Mouse (Mus musculus) heart, adult 11 months (tissue): ENCODE data around the gene Sp110.
"Not testable (repeated sequence)": the region's sequence is repeated elsewhere in the genome, so short reads cannot be mapped to it uniquely, and the experiment has no call there.

Source experiments
- DNase-seq: peaks from one replicate; pipeline ENCODE4 v3.0.0; 2022

The Sp110 gene

GRCm38 (mm10) chr1:85598271-85599012 lies at the start of gene Sp110:
TSS of gene Sp110 (minus strand) at chr1:85598817.
- DNase-seq, result peak; percentile 97

GRCm38 (mm10) chr1:85638144-85638543 lies 39.5 kb upstream of the Sp110 start:
- DNase-seq, result peak; percentile 92

- not testable (repeated sequence) for DNase-seq
Observed at GRCm38 (mm10) chr1:85636936-85637335, 38.3 kb upstream of the Sp110 start.

- peak; percentile 71 for DNase-seq
Observed at GRCm38 (mm10) chr1:85618689-85619088, 20.1 kb upstream of the Sp110 start.

- DNase-seq, result peak; percentile 93
Observed at GRCm38 (mm10) chr1:85617161-85617560, 18.5 kb upstream of the Sp110 start.

- peak; percentile 82 for DNase-seq
Observed at GRCm38 (mm10) chr1:85615819-85616218, 17.2 kb upstream of the Sp110 start.

- peak; percentile 90 for DNase-seq
Observed at GRCm38 (mm10) chr1:85615096-85615495, 16.5 kb upstream of the Sp110 start.

- DNase-seq, result peak; percentile 94
Observed at GRCm38 (mm10) chr1:85610581-85610980, 12.0 kb upstream of the Sp110 start.

- peak; percentile 85 for DNase-seq
Observed at GRCm38 (mm10) chr1:85608361-85608760, 9.7 kb upstream of the Sp110 start.

GRCm38 (mm10) chr1:85604341-85604740 lies 5.7 kb upstream of the Sp110 start:
- DNase-seq, result peak; percentile 93

GRCm38 (mm10) chr1:85600794-85601193 lies 2.2 kb upstream of the Sp110 start:
- peak; percentile 98 for DNase-seq

- DNase-seq, result peak; percentile 77
Observed at GRCm38 (mm10) chr1:85600078-85600477, 1.5 kb upstream of the Sp110 start, which contains the start of gene Sp140. TSS of gene Sp140 (plus strand) at chr1:85600378.

- peak; percentile 92 for DNase-seq
Observed at GRCm38 (mm10) chr1:85592526-85592925, 6.1 kb downstream of the Sp110 start.

- peak; percentile 92 for DNase-seq
Observed at GRCm38 (mm10) chr1:85588697-85589096, 9.9 kb downstream of the Sp110 start.

- not testable (repeated sequence) for DNase-seq
Observed at GRCm38 (mm10) chr1:85581518-85581917, 17.1 kb downstream of the Sp110 start.

- not testable (repeated sequence) for DNase-seq
Observed at GRCm38 (mm10) chr1:85580578-85580977, 18.0 kb downstream of the Sp110 start.

- not testable (repeated sequence) for DNase-seq
Observed at GRCm38 (mm10) chr1:85580148-85580534, 18.5 kb downstream of the Sp110 start.

- peak; percentile 60 for DNase-seq
Observed at GRCm38 (mm10) chr1:85579199-85580147, 19.1 kb downstream of the Sp110 start.

- DNase-seq, result peak; percentile 91
Observed at GRCm38 (mm10) chr1:85578372-85579010, 20.1 kb downstream of the Sp110 start.

GRCm38 (mm10) chr1:85575376-85575775 lies 23.2 kb downstream of the Sp110 start, which contains the start of gene G530012D18Rik:
TSS of gene G530012D18Rik (plus strand) at chr1:85575676.
- DNase-seq, result not testable (repeated sequence)

- DNase-seq, result peak; percentile 93
Observed at GRCm38 (mm10) chr1:85573554-85573953, 25.1 kb downstream of the Sp110 start.

GRCm38 (mm10) chr1:85555261-85555660 lies 43.4 kb downstream of the Sp110 start:
- peak; percentile 97 for DNase-seq

GRCm38 (mm10) chr1:85546442-85546841 lies 52.2 kb downstream of the Sp110 start:
- DNase-seq, result peak; percentile 90
